Mouse (Mus musculus) olfactory bulb, adult 2 months (tissue): ENCODE data around the gene Bcan. TPM values are rescaled to one million over a fixed set of nuclear protein-coding genes. Genes with fewer than 3 reads are reported as not detected.

ENCODE experiments used
- H3K27ac ChIP-seq: fragments of 200-500 bp; 2 replicates; pipeline ENCODE4 v1.5.1; 2012; ENCODE audit warnings: low read depth, low read length; ENCODE audit not compliant: insufficient read depth
- H3K4me1 ChIP-seq: fragments of 200-500 bp; 2 replicates; pipeline ENCODE4 v1.6.1; 2012; ENCODE audit warnings: low read length; ENCODE audit not compliant: control insufficient read depth, insufficient read depth
- H3K4me3 ChIP-seq: fragments of 200-500 bp; 2 replicates; pipeline ENCODE4 v1.5.1; 2012; ENCODE audit warnings: mild to moderate bottlenecking, low read depth, low read length, moderate library complexity; ENCODE audit not compliant: insufficient read depth
- CTCF ChIP-seq: fragments of 200-500 bp; IDR thresholded peaks from 2 replicates; pipeline ENCODE4 v1.5.1; 2012; ENCODE audit warnings: low read depth, mild to moderate bottlenecking, low read length, moderate library complexity; ENCODE audit not compliant: insufficient read depth
- POLR2A ChIP-seq: fragments of 200-500 bp; IDR thresholded peaks from 2 replicates; pipeline ENCODE4 v1.6.1; 2012; ENCODE audit warnings: mild to moderate bottlenecking, low read depth, low read length, moderate library complexity; ENCODE audit not compliant: insufficient read depth
- WGBS: fragments of 180-500 bp; shearing (Covaris S2); methylation state at CpG from one replicate; pipeline ENCODE4 v1.1.7; 2018; 5-methylcytosine and 5-hydroxymethylcytosine counted together
- polyA plus RNA-seq: library from polyadenylated mRNA; stranded (reverse); fragments of >200 nt; gene quantifications from 2 replicates; pipeline ENCODE4 v1.2.4, GENCODE M21; 2012; ENCODE audit warnings: low replicate concordance; ENCODE audit not compliant: missing spikeins, insufficient read depth, insufficient read length

The Bcan gene
- polyA plus RNA-seq, 1 experiment, result not detected

- 20% methylated on average over 10 of the region's 10 CpGs for WGBS
- Histone ChIP-seq H3K27ac (no peak overlapping the region), H3K4me3 (peak overlapping the region; percentile 49; the same call in 1 of the 2 replicates), H3K4me1 (peaks cover 22% of the 10 kb centered on the region)
- TF ChIP-seq POLR2A (no peak), CTCF (no peak)
These were observed 39.8 kb downstream of the Bcan start for GRCm38 (mm10) chr3:87960191-87960585.

DNA sequence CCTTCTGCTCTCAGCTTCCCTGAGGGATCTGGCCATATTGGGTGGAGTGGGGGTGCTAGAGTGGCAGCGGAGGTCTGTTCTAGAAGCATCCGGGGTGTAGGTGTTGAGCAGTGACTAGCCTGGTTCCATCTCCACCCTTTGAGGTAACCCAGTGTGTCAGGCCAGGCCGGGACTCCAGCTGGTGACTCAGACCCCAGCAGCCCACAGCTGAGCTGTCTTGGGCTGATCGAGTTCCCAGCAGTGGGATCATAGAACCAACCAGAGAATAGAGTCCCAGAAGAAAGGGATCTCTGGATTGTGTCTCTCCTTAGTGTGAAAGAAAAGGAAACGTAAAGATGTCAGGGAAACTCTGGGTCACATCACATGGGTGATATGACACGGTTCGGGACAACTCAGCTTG is 40.7 kb downstream of the Bcan start:
- Histone ChIP-seq H3K4me1 (peaks cover 22% of the 10 kb centered on the region), H3K4me3 (no peak overlapping the region), H3K27ac (no peak overlapping the region)
- TF ChIP-seq CTCF, result no peak
- TF ChIP-seq POLR2A, result no peak
- WGBS, result 63% methylated on average over 7 of the region's 7 CpGs

DNA sequence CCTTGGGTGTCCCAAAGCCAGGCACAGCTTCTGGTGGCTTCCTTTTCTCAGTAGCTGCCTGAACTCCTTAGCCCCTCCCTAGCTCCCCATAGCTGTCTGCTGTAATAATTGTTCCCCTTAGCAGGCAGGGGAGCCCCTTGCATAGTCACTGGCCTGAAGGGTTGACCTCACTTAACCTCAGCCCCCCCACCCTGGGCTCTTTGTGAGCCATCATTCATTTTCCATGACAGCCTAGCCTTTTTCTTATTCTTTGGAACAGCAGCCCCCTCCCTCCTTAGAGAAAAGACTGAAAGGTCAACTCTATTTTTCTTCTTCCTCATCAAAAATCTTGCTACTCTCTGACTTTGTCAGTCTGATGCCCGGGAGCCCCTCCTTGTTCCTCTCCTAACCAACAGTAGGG is 41.1 kb downstream of the Bcan start:
- 57% methylated on average over 1 of the region's 1 CpGs for WGBS
- no peak overlapping the region for H3K4me3 ChIP-seq
- H3K27ac ChIP-seq, result no peak overlapping the region
- peaks cover 22% of the 10 kb centered on the region for H3K4me1 ChIP-seq
- TF ChIP-seq POLR2A (no peak), CTCF (no peak)

DNA sequence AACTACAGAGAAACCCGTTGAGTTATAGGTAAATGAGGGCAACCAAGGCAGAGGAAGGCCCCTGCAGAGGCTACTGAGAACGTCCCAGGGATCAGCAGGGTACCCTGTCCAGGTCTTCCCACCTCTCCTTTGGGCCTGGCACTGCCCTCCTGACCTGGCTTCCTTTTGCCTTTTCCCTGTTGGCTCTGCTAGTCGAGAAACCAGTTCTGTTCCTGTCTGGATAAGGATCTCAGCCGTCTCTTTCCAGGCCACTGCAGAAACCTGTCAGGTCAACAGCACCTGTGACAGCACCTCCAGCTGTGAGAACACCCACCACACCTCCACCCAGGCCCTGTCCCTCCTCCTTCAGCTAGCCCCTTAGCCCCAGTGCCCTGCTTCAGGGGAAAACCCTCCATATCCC is 41.6 kb downstream of the Bcan start:
- H3K4me3 ChIP-seq, result no peak overlapping the region
- no peak overlapping the region for H3K27ac ChIP-seq
- H3K4me1 ChIP-seq, result peaks cover 22% of the 10 kb centered on the region
- TF ChIP-seq CTCF (no peak), POLR2A (no peak)
- 62% methylated on average over 4 of the region's 4 CpGs for WGBS

DNA sequence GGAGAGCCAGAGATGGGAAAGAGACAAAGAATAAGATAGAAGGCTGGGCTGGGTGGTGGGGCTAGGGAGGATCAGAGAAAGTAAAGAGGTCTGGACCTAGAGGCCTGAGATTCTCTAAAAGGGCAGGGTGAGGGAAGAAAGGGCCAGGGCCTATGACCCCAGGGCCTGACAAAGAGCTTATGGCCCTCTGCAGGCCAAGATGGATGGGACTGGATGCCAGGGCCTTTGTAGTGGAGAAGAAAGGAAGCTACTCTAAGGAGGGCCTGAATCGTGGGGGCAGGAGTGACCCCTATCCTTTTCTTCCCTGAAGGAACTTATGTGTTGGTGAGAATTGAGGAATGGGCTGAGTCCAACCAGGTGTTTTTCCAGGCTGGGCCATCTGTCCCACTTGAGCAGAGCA is 42.0 kb downstream of the Bcan start:
- no peak overlapping the region for H3K4me3 ChIP-seq
- WGBS, result 46% methylated on average over 1 of the region's 1 CpGs

DNA sequence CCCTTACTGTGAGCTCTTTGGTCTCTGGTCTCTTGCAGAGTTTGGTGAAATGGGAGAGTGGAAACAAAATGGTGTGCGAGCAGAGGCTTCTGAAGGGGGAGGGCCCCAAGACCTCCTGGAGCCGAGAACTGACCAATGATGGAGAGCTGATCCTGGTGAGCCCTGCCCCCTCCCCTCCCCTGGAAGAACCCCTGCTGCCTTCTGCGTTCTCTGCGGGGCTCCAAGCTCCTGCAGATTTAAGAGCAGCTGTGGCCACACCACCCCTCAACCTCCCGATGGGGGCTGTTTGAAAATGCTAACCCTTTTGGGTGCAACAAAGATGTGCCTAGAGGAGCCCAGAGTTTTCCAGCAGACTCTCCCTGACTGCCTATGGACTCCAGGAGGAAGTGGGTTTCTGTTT is 47.6 kb downstream of the Bcan start:
- Histone ChIP-seq H3K4me1 (peaks cover 41% of the 10 kb centered on the region), H3K27ac (no peak overlapping the region), H3K4me3 (no peak overlapping the region)
- WGBS, result 22% methylated on average over 5 of the region's 5 CpGs
- TF ChIP-seq POLR2A, result no peak
- TF ChIP-seq CTCF, result no peak

More for the DNA sequence above, 42.0 kb downstream of the Bcan start:
- H3K27ac ChIP-seq, result no peak overlapping the region
- peaks cover 22% of the 10 kb centered on the region for H3K4me1 ChIP-seq
- no peak for TF ChIP-seq POLR2A
- no peak for TF ChIP-seq CTCF

- TF ChIP-seq POLR2A (no peak), CTCF (no peak)
- Histone ChIP-seq H3K4me3 (no peak overlapping the region), H3K27ac (no peak overlapping the region), H3K4me1 (peaks cover 46% of the 10 kb centered on the region)
- 52% methylated on average over 12 of the region's 12 CpGs for WGBS
These were observed 48.1 kb downstream of the Bcan start for GRCm38 (mm10) chr3:87951946-87952345.

DNA sequence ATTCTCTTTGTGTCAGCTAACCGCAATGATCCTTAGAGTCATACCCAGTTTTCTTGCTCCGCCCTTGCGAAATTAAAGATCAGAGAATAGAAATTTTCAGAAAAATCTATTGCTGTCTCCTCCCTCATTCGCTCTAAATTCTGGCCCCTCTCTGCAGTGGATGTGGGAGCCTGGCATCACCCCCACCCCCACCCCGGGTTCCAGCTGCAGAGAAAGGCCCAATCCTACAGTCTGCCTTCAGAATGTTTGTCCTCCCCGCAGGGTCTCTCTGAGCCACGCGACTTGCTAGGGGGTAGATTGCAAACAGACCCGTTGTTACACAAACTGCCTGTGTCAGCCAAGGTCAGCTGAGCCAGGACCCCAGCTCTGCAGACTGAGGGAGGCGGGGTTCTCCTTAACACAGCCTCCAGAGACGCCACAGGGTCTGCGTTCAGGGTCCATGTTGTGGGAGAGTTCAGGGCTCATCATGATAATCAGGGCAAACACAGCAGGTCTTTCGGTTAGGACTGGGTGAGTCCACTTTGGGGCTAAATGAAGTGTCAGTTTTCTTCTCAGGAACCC is 50.0 kb downstream of the Bcan start:
- 36% methylated on average over 13 of the region's 13 CpGs for WGBS
- TF ChIP-seq CTCF (no peak), POLR2A (no peak)
- no peak overlapping the region for H3K4me3 ChIP-seq
- peaks cover 58% of the 10 kb centered on the region for H3K4me1 ChIP-seq
- H3K27ac ChIP-seq, result 0 out of 2 replicates have a peak overlapping the region, but pooled peaks have one; percentile 9

DNA sequence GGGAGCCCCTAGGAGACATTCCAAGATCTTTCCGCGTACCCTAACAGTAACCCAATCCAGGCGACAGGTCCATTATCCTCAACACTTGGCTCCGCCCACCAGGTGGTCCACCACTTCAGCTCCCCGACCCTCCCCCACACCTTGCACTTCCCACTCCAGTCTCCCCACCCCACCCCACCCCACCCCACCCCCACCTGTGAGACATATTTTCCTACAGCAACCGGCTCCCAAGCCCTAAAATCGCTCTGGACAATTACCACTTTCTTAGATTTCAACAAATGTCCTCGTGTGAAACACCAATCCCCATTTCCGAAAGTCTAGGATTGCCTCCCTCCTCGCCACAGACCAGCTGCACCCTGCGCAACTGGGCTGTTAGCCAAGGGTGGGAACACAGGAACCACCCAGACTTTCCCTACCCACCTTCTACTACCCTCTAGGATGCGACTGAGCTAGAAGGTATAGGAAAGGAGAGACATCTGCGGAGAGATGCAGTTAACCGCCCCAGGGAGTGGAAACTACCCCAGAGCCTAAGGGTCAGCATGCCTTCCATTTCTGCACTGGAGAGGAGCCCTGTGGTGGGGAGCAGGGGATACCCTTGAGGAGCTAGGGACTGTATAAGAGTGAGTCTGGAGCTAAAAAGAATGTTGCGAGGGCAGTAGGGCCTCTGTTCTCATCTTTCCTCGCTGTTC is 50.6 kb downstream of the Bcan start:
- Histone ChIP-seq H3K27ac (peak overlapping the region; percentile 9; the same call in 1 of the 2 replicates), H3K4me1 (peaks cover 58% of the 10 kb centered on the region), H3K4me3 (0 out of 2 replicates have a peak overlapping the region, but pooled peaks have one; percentile 15)
- WGBS, result 39% methylated on average over 16 of the region's 16 CpGs
- no peak for TF ChIP-seq POLR2A
- TF ChIP-seq CTCF, result no peak
